Mouse (Mus musculus) midbrain, postnatal 0 days (tissue): ENCODE data around the gene Mmgt2. TPM values are rescaled to one million over a fixed set of nuclear protein-coding genes. Genes with fewer than 3 reads are reported as not detected.
A peak's percentile ranks its signal among the peaks of the same experiment; 100 is the strongest.

ENCODE experiments used
- ATAC-seq: fragments of 200-750 bp; cut with Nextera tagmentation; 2 replicates; pipeline ENCODE4 v1.8.0; 2017; ENCODE audit warnings: moderate number of reproducible peaks, mild to moderate bottlenecking, moderate TSS enrichment, moderate library complexity; ENCODE audit not compliant: low FRiP score
- DNase-seq: peaks from one replicate; pipeline ENCODE4 v3.0.0-alpha.2; 2015; ENCODE audit warnings: low spot score
- H3K27ac ChIP-seq: fragments of 300-500 bp; sonication (generic); 2 replicates; pipeline ENCODE4 v1.5.1; 2014; ENCODE audit warnings: low read depth, mild to moderate bottlenecking, low read length, mixed read lengths
- H3K27me3 ChIP-seq: fragments of 300-500 bp; sonication (generic); 2 replicates; pipeline ENCODE4 v1.6.1; 2014; ENCODE audit warnings: low read length, control low read depth, mixed read lengths; ENCODE audit not compliant: insufficient read depth
- H3K36me3 ChIP-seq: fragments of 300-500 bp; sonication (generic); 2 replicates; pipeline ENCODE4 v1.6.1; 2014; ENCODE audit warnings: low read length, control low read depth, mixed read lengths; ENCODE audit not compliant: insufficient read depth
- H3K4me1 ChIP-seq: fragments of 300-500 bp; sonication (generic); 2 replicates; pipeline ENCODE4 v1.6.1; 2014; ENCODE audit warnings: mild to moderate bottlenecking, control low read depth, antibody characterized with exemption, low read length, mixed read lengths; ENCODE audit not compliant: insufficient read depth
- H3K4me2 ChIP-seq: fragments of 300-500 bp; sonication (generic); 2 replicates; pipeline ENCODE4 v1.6.1; 2014; ENCODE audit warnings: low read depth, mild to moderate bottlenecking, low read length, mixed read lengths; ENCODE audit not compliant: poor library complexity, severe bottlenecking
- H3K4me3 ChIP-seq: fragments of 300-500 bp; sonication (generic); 2 replicates; pipeline ENCODE4 v1.5.1; 2014; ENCODE audit warnings: low read depth, mild to moderate bottlenecking, low read length, moderate library complexity
- H3K9ac ChIP-seq: fragments of 300-500 bp; sonication (generic); replicated peaks from 2 replicates; pipeline ENCODE4 v1.6.1; 2014; ENCODE audit warnings: mild to moderate bottlenecking, low read length, moderate library complexity, mixed read lengths; ENCODE audit not compliant: poor library complexity, severe bottlenecking
- H3K9me3 ChIP-seq: fragments of 300-500 bp; sonication (generic); 2 replicates; pipeline ENCODE4 v1.6.1; 2016; ENCODE audit warnings: low read length, control low read depth
- CTCF ChIP-seq: IDR thresholded peaks from 2 replicates; pipeline ENCODE4 v1.5.1; 2016; ENCODE audit warnings: antibody characterized with exemption, mild to moderate bottlenecking
- WGBS: fragments of 180-500 bp; shearing (Covaris S2); extraction: QIAGEN DNeasy Blood & Tissue Kit; methylation state at CpG from one replicate; pipeline ENCODE4 v1.1.7; 2014; 5-methylcytosine and 5-hydroxymethylcytosine counted together
- polyA plus RNA-seq: library from polyadenylated mRNA; unstranded; fragments of >200 nt; fragmentation: Nextera tagmentation; extraction: Ambion mirVana; gene quantifications from 2 replicates; pipeline ENCODE4 v1.2.1, GENCODE M21; 2015
- total RNA-seq: library from RNA; depleted of rRNA; stranded (reverse); fragments of >200 nt; gene quantifications from 2 replicates; pipeline ENCODE4 v1.2.3, GENCODE M21; 2014

Mmgt2 gene
- total and polyA plus RNA-seq, 2 experiments from 2014 or later: 22.7 to 58.3 TPM

- no peak for TF ChIP-seq CTCF
- Histone ChIP-seq H3K27ac (no peak overlapping the region), H3K27me3 (no peaks in the 10 kb centered on the region), H3K9ac (no peak overlapping the region), H3K4me1 (no peaks in the 10 kb centered on the region), H3K36me3 (no peaks in the 10 kb centered on the region), H3K4me2 (no peak overlapping the region), H3K9me3 (no peaks in the 10 kb centered on the region), H3K4me3 (no peak overlapping the region)
- WGBS: 65% methylated on average over 4 of the region's 4 CpGs
- DNase-seq: no peak
- ATAC-seq: no peak
These were observed 12.4 kb downstream of the Mmgt2 start for GRCm38 (mm10) chr11:62660885-62661284.

GRCm38 (mm10) chr11:62664250-62664649 is 15.8 kb downstream of the Mmgt2 start:
- 86% methylated on average over 6 of the region's 6 CpGs for WGBS
- no peak for TF ChIP-seq CTCF
- Histone ChIP-seq H3K4me2 (no peak overlapping the region), H3K27ac (no peak overlapping the region), H3K36me3 (no peaks in the 10 kb centered on the region), H3K9ac (no peak overlapping the region), H3K4me3 (no peak overlapping the region), H3K27me3 (no peaks in the 10 kb centered on the region), H3K9me3 (no peaks in the 10 kb centered on the region), H3K4me1 (no peaks in the 10 kb centered on the region)
- ATAC-seq (no peak), DNase-seq (no peak)

GRCm38 (mm10) chr11:62668986-62669385 is 20.5 kb downstream of the Mmgt2 start:
- no peak overlapping the region for H3K4me3 ChIP-seq
- H3K9me3 ChIP-seq: no peaks in the 10 kb centered on the region
- no peak for ATAC-seq
- no peak for DNase-seq
- H3K4me1 ChIP-seq: no peaks in the 10 kb centered on the region
- no peaks in the 10 kb centered on the region for H3K36me3 ChIP-seq
- H3K27ac ChIP-seq: no peak overlapping the region
- H3K4me2 ChIP-seq: no peak overlapping the region
- no peaks in the 10 kb centered on the region for H3K27me3 ChIP-seq
- H3K9ac ChIP-seq: no peak overlapping the region
- TF ChIP-seq CTCF: no peak
- WGBS: 88% methylated on average over 5 of the region's 5 CpGs

- Histone ChIP-seq H3K36me3 (no peaks in the 10 kb centered on the region), H3K9me3 (no peaks in the 10 kb centered on the region), H3K27me3 (no peaks in the 10 kb centered on the region), H3K4me2 (no peak overlapping the region), H3K9ac (no peak overlapping the region), H3K4me3 (no peak overlapping the region), H3K27ac (no peak overlapping the region), H3K4me1 (no peaks in the 10 kb centered on the region)
- TF ChIP-seq CTCF: no peak
- 59% methylated on average over 12 of the region's 12 CpGs for WGBS
- no peak for DNase-seq
- ATAC-seq: no peak
These were observed 21.0 kb downstream of the Mmgt2 start for GRCm38 (mm10) chr11:62669471-62669870.

- Histone ChIP-seq H3K4me3 (no peak overlapping the region), H3K9ac (no peak overlapping the region), H3K36me3 (no peaks in the 10 kb centered on the region), H3K4me2 (no peak overlapping the region), H3K27me3 (no peaks in the 10 kb centered on the region), H3K4me1 (no peaks in the 10 kb centered on the region), H3K9me3 (no peaks in the 10 kb centered on the region), H3K27ac (no peak overlapping the region)
- DNase-seq (no peak), ATAC-seq (no peak)
- TF ChIP-seq CTCF: no peak
- WGBS: 90% methylated on average over 6 of the region's 6 CpGs
These were observed 21.5 kb downstream of the Mmgt2 start for GRCm38 (mm10) chr11:62670006-62670405.

GRCm38 (mm10) chr11:62675480-62676289 is 27.2 kb downstream of the Mmgt2 start:
- 15% methylated on average over 17 of the region's 17 CpGs for WGBS
- Histone ChIP-seq H3K4me3 (no peak overlapping the region), H3K4me1 (no peaks in the 10 kb centered on the region), H3K27ac (no peak overlapping the region), H3K36me3 (no peaks in the 10 kb centered on the region), H3K9me3 (no peaks in the 10 kb centered on the region), H3K27me3 (no peaks in the 10 kb centered on the region), H3K4me2 (peak overlapping the region; percentile 35), H3K9ac (no peak overlapping the region; the same call in 1 of the 2 replicates)
- peak; percentile 94 for DNase-seq
- peak; percentile 93 for TF ChIP-seq CTCF
- peak; percentile 69 for ATAC-seq
